Mouse (Mus musculus): ENCODE data around the gene Gstt4.

DNA sequence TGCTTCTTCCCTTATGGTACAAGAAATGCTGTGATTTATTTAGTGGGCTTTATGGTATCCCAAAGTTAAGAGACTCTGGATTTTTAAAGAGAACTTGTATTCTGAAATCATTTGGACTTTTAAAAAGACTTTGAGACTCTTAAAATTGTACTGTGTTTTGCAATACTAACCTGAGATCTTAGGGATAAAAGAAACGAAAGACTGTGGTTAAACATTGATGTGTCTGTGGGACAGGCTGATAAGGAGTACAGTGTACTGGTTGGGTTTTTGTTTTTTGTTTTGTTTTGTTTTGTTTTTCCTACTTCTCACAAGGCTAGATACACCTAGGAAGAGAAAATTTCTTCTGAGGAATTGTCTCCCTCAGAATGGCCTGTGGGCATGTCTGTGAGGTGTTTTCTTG is 36.9 kb downstream of the Gstt4 start:
- TF ChIP-seq ETS1 (IDR thresholded peaks at IDR 0.05; ENCODE audit: low read depth, low read length): no peak
- no peak for TF ChIP-seq USF2 (IDR thresholded peaks at IDR 0.05; ENCODE audit: borderline replicate concordance in 1 of 2, insufficient read depth in 1 of 2, low read depth in 1 of 2, low read length in 2 of 2)
- no peak for TF ChIP-seq RAD21 (IDR thresholded peaks at IDR 0.05; ENCODE audit: low read depth, low read length)
- TF ChIP-seq CTCF (IDR thresholded peaks at IDR 0.05 in 2 of 3, conservative IDR thresholded peaks at IDR 0.05 in 1 of 3; ENCODE audit: control insufficient read depth in 1 of 3, insufficient read depth in 1 of 3, low read depth in 2 of 3, low read length in 3 of 3, poor library complexity in 1 of 3, severe bottlenecking in 1 of 3): no peak
- TF ChIP-seq HCFC1 (IDR thresholded peaks at IDR 0.05; ENCODE audit: low read depth, low read length): no peak
- TF ChIP-seq NELFE (IDR thresholded peaks at IDR 0.05; ENCODE audit: low read depth, low read length): no peak
- no peak for TF ChIP-seq ZMIZ1 (IDR thresholded peaks at IDR 0.05; ENCODE audit: low read depth, low read length)
- TF ChIP-seq ZKSCAN1 (IDR thresholded peaks at IDR 0.05; ENCODE audit: low read depth, low read length): no peak
